Mouse (Mus musculus) thymus, adult 2 months (tissue): Measurements from ENCODE around the gene Mtor. TPM values are rescaled to one million over a fixed set of nuclear protein-coding genes. Genes with fewer than 3 reads are reported as not detected.

Source experiments
- DNase-seq: peaks from one replicate; pipeline ENCODE4 v3.0.0; 2021
- H3K27ac ChIP-seq: fragments of 200-500 bp; 2 replicates; pipeline ENCODE4 v1.5.1; 2012; ENCODE audit warnings: low read length, control low read depth; ENCODE audit not compliant: control insufficient read depth, insufficient read depth
- H3K27me3 ChIP-seq: fragments of 200-500 bp; 2 replicates; pipeline ENCODE4 v1.6.1; 2012; ENCODE audit warnings: mild to moderate bottlenecking, low read length, moderate library complexity, mixed read lengths; ENCODE audit not compliant: control insufficient read depth, insufficient read depth
- H3K36me3 ChIP-seq: fragments of 200-500 bp; 2 replicates; pipeline ENCODE4 v1.6.1; 2012; ENCODE audit warnings: mild to moderate bottlenecking, low read length, moderate library complexity; ENCODE audit not compliant: control insufficient read depth, insufficient read depth
- H3K4me1 ChIP-seq: fragments of 200-500 bp; replicated peaks from 2 replicates; pipeline ENCODE4 v1.6.1; 2012; ENCODE audit warnings: low read length; ENCODE audit not compliant: control insufficient read depth, insufficient read depth
- H3K4me3 ChIP-seq: fragments of 200-500 bp; 2 replicates; pipeline ENCODE4 v1.5.1; 2012; ENCODE audit warnings: mild to moderate bottlenecking, low read length, control low read depth, moderate library complexity; ENCODE audit not compliant: control insufficient read depth, insufficient read depth
- CTCF ChIP-seq: fragments of 200-500 bp; IDR thresholded peaks from 2 replicates; pipeline ENCODE4 v1.5.1; 2012; ENCODE audit warnings: mild to moderate bottlenecking, control low read depth, low read length, moderate library complexity, borderline replicate concordance; ENCODE audit not compliant: control insufficient read depth, poor library complexity, insufficient read depth; ENCODE audit errors: extremely low read depth
- POLR2A ChIP-seq: fragments of 200-500 bp; IDR thresholded peaks from 2 replicates; pipeline ENCODE4 v1.6.1; 2012; ENCODE audit warnings: mild to moderate bottlenecking, low read length, control low read depth, moderate library complexity; ENCODE audit not compliant: control insufficient read depth, poor library complexity, insufficient read depth; ENCODE audit errors: extremely low read depth
- WGBS: fragments of 180-500 bp; shearing (Covaris S2); methylation state at CpG from one replicate; pipeline ENCODE4 v1.1.7; 2018; 5-methylcytosine and 5-hydroxymethylcytosine counted together
- polyA plus RNA-seq: library from polyadenylated mRNA; depleted of rRNA; stranded (reverse); fragments of >200 nt; gene quantifications from 2 replicates; pipeline ENCODE4 v1.2.3, GENCODE M21; 2012

The Mtor gene
- polyA plus RNA-seq, 1 experiment = 25.0 TPM

GRCm38 (mm10) chr4:148415575-148415974 is 32.8 kb upstream of the Mtor start:
- H3K27ac ChIP-seq = no peak overlapping the region
- 15% methylated on average over 16 of the region's 16 CpGs for WGBS
- no peak for TF ChIP-seq CTCF
- TF ChIP-seq POLR2A = no peak
- H3K27me3 ChIP-seq = peaks cover 6% of the 10 kb centered on the region; the same call in 1 of the 2 replicates
- H3K4me1 ChIP-seq = no peaks in the 10 kb centered on the region
- DNase-seq = no peak
- H3K4me3 ChIP-seq = no peak overlapping the region
- no peaks in the 10 kb centered on the region for H3K36me3 ChIP-seq

GRCm38 (mm10) chr4:148417074-148417526 is 31.3 kb upstream of the Mtor start:
- WGBS = 73% methylated on average over 11 of the region's 11 CpGs
- H3K27ac ChIP-seq = no peak overlapping the region
- TF ChIP-seq CTCF = no peak
- H3K27me3 ChIP-seq = peaks cover 6% of the 10 kb centered on the region; the same call in 1 of the 2 replicates
- H3K36me3 ChIP-seq = no peaks in the 10 kb centered on the region
- no peaks in the 10 kb centered on the region for H3K4me1 ChIP-seq
- H3K4me3 ChIP-seq = no peak overlapping the region
- no peak for DNase-seq

- no peak overlapping the region for H3K4me3 ChIP-seq
- no peak overlapping the region for H3K27ac ChIP-seq
- no peaks in the 10 kb centered on the region for H3K36me3 ChIP-seq
- 63% methylated on average over 6 of the region's 6 CpGs for WGBS
- DNase-seq = no peak
- TF ChIP-seq CTCF (no peak), POLR2A (no peak)
- H3K27me3 ChIP-seq = peaks cover 6% of the 10 kb centered on the region; the same call in 1 of the 2 replicates
- no peaks in the 10 kb centered on the region for H3K4me1 ChIP-seq
Observed at GRCm38 (mm10) chr4:148417559-148417958, 30.9 kb upstream of the Mtor start.

- Histone ChIP-seq H3K36me3 (no peaks in the 10 kb centered on the region), H3K27me3 (no peaks in the 10 kb centered on the region), H3K4me3 (no peak overlapping the region), H3K4me1 (no peaks in the 10 kb centered on the region), H3K27ac (no peak overlapping the region)
- WGBS = 86% methylated on average over 10 of the region's 10 CpGs
- TF ChIP-seq CTCF (no peak), POLR2A (no peak)
- no peak for DNase-seq
Observed at GRCm38 (mm10) chr4:148426950-148427850, 21.2 kb upstream of the Mtor start.

GRCm38 (mm10) chr4:148428544-148428943 is 19.9 kb upstream of the Mtor start:
- H3K27ac ChIP-seq = no peak overlapping the region
- no peaks in the 10 kb centered on the region for H3K36me3 ChIP-seq
- no peaks in the 10 kb centered on the region for H3K4me1 ChIP-seq
- no peak for TF ChIP-seq CTCF
- no peak for TF ChIP-seq POLR2A
- 85% methylated on average over 5 of the region's 5 CpGs for WGBS
- DNase-seq = no peak
- H3K4me3 ChIP-seq = no peak overlapping the region
- no peaks in the 10 kb centered on the region for H3K27me3 ChIP-seq

GRCm38 (mm10) chr4:148429121-148429520 is 19.3 kb upstream of the Mtor start:
- Histone ChIP-seq H3K27me3 (no peaks in the 10 kb centered on the region), H3K27ac (no peak overlapping the region), H3K4me1 (no peaks in the 10 kb centered on the region), H3K4me3 (no peak overlapping the region), H3K36me3 (no peaks in the 10 kb centered on the region)
- TF ChIP-seq CTCF = no peak
- WGBS = 91% methylated on average over 11 of the region's 11 CpGs
- no peak for DNase-seq

GRCm38 (mm10) chr4:148429686-148430085 is 18.7 kb upstream of the Mtor start:
- peak; percentile 67 for DNase-seq
- Histone ChIP-seq H3K4me1 (no peaks in the 10 kb centered on the region), H3K27ac (no peak overlapping the region), H3K36me3 (no peaks in the 10 kb centered on the region), H3K27me3 (no peaks in the 10 kb centered on the region), H3K4me3 (no peak overlapping the region)
- 38% methylated on average over 6 of the region's 6 CpGs for WGBS
- TF ChIP-seq CTCF (peak; percentile 86), POLR2A (no peak)
